ENCODE assay signal across 31 mouse cellular contexts in genomic region chr7:83780881-83781280, GRCm38 (mm10). TPM values are rescaled to one million over a fixed set of nuclear protein-coding genes. Genes with fewer than 3 reads are reported as not detected.
"Had no signal": no experiment of that assay in that cellular context is flagged by ENCODE, and none has a peak within 500 bp of the region (broad histone marks: within the 10 kb centered on the region; RNA-seq: fewer than 3 reads in every experiment).

No protein-coding gene starts in this region.

- H3K4me1 ChIP-seq: embryonic facial prominence, embryonic 10.5 days; embryonic facial prominence, embryonic 12.5 days; embryonic facial prominence, embryonic 13.5 days; embryonic facial prominence, embryonic 15.5 days; forebrain, embryonic 10.5 days; forebrain, embryonic 12.5 days; forebrain, embryonic 13.5 days; forebrain, embryonic 15.5 days had no signal

- H3K9ac ChIP-seq: embryonic facial prominence, embryonic 12.5 days; embryonic facial prominence, embryonic 13.5 days; embryonic facial prominence, embryonic 15.5 days; forebrain, embryonic 12.5 days; forebrain, embryonic 13.5 days; forebrain, embryonic 15.5 days; forebrain, postnatal 0 days had no signal

- H3K4me3 ChIP-seq: embryonic facial prominence, embryonic 10.5 days; embryonic facial prominence, embryonic 12.5 days; embryonic facial prominence, embryonic 13.5 days; embryonic facial prominence, embryonic 15.5 days; erythroblast, embryonic 14.5 days; forebrain, embryonic 10.5 days; forebrain, embryonic 12.5 days; forebrain, embryonic 13.5 days; forebrain, embryonic 15.5 days; gastrocnemius, adult 2 months; heart, adult 2 months had no signal

- ATAC-seq: forebrain, embryonic 13.5 days; forebrain, embryonic 14.5 days; forebrain, embryonic 15.5 days; forebrain, embryonic 16.5 days; forebrain, postnatal 0 days had no signal

- H3K27me3 ChIP-seq: embryonic facial prominence, embryonic 12.5 days; embryonic facial prominence, embryonic 13.5 days; forebrain, embryonic 12.5 days; forebrain, embryonic 13.5 days; forebrain, embryonic 15.5 days had no signal

- H3K9me3 ChIP-seq: embryonic facial prominence, embryonic 10.5 days; embryonic facial prominence, embryonic 12.5 days; embryonic facial prominence, embryonic 13.5 days; embryonic facial prominence, embryonic 15.5 days; forebrain, embryonic 10.5 days; forebrain, embryonic 12.5 days; forebrain, embryonic 13.5 days; forebrain, embryonic 15.5 days had no signal

- H3K4me2 ChIP-seq: embryonic facial prominence, embryonic 12.5 days; embryonic facial prominence, embryonic 13.5 days; embryonic facial prominence, embryonic 15.5 days; forebrain, embryonic 12.5 days; forebrain, embryonic 13.5 days; forebrain, embryonic 15.5 days had no signal

- H3K36me3 ChIP-seq: embryonic facial prominence, embryonic 10.5 days; embryonic facial prominence, embryonic 12.5 days; embryonic facial prominence, embryonic 13.5 days; embryonic facial prominence, embryonic 15.5 days; forebrain, embryonic 10.5 days; forebrain, embryonic 12.5 days; forebrain, embryonic 15.5 days had no signal

- DNase-seq: cerebellum, adult 18-20 months; cerebellum, adult 2 months; cerebellum, adult 8-10 months; cerebellum, adult 9-10 months; cerebellum, postnatal 36 days; embryo, embryonic 11 days; forebrain, postnatal 0 days; gastrocnemius, adult 2 months; gastrocnemius, postnatal 10 days; gastrocnemius, postnatal 14 days; gastrocnemius, postnatal 25 days; gastrocnemius, postnatal 36 days; heart, adult 18-20 months; heart, adult 2 months had no signal

- H3K27ac ChIP-seq: embryonic facial prominence, embryonic 10.5 days; embryonic facial prominence, embryonic 12.5 days; embryonic facial prominence, embryonic 13.5 days; embryonic facial prominence, embryonic 15.5 days; forebrain, embryonic 10.5 days; forebrain, embryonic 12.5 days; forebrain, embryonic 13.5 days; forebrain, embryonic 15.5 days; gastrocnemius, adult 2 months; heart, adult 2 months had no signal

RNA-seq across cellular contexts. Expression of gene Cfap161, which starts 13.8 kb away (rescaled TPM):
- total RNA-seq: common myeloid progenitor, adult 5-6 weeks; gastrocnemius, adult 18-20 months; gastrocnemius, adult 2 months; gastrocnemius, adult 8-10 months; gastrocnemius, postnatal 10 days; gastrocnemius, postnatal 14 days; gastrocnemius, postnatal 25 days; gastrocnemius, postnatal 36 days; gastrocnemius, postnatal 4 days; granulocyte monocyte progenitor cell, adult 5-6 weeks; heart, adult 18-20 months; heart, adult 2 months; heart, adult 8-10 months had no signal
- polyA plus RNA-seq: erythroblast, embryonic 14.5 days; forebrain, embryonic 10.5 days had no signal
